Mouse (Mus musculus) adrenal gland, postnatal 25 days (tissue): Measurements from ENCODE around the gene Sdk1. TPM values are rescaled to one million over a fixed set of nuclear protein-coding genes. Genes with fewer than 3 reads are reported as not detected.

Source experiments
- DNase-seq: peaks from one replicate; pipeline ENCODE4 v3.0.0; 2021; ENCODE audit warnings: mixed read lengths
- total RNA-seq: library from RNA; stranded (reverse); gene quantifications from 2 replicates; pipeline ENCODE4 v1.2.3, GENCODE M21; 2021

Sdk1 gene
- total RNA-seq, 1 experiment from 2014 or later: 18.3 TPM

DNA sequence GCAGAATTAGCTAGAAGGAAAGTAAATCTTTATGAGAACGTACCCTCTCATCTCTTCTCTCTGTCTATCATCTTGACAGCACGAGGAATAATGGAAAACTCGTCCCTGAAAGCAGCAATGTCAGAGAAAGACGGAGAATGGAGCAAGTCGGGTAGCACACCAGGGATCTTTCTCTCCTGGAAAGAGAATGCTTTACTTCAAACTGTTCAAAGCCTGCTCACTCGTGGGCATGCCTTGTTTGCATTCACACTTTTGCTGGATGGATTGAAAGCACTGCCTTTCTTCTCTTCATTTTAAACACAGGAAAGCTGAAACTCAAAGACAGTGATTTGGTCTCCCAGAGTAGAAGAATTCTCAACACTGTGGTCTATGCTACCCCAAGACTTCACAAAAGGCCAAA, 1020.8 kb downstream of the Sdk1 start:
- DNase-seq: no peak

Other genes starting within 250 kb of the Sdk1 start
- 0.30 TPM in 1 of 2 replicates, not detected in the other for gene Card11, start 240.9 kb upstream of the Sdk1 start, total RNA-seq